Mouse (Mus musculus) lung, adult 2 months (tissue): ENCODE results near the gene Rbms3.

Experiments used
- CTCF ChIP-seq: fragments of 200-500 bp; IDR thresholded peaks from 2 replicates; pipeline ENCODE4 v1.5.1; 2011; ENCODE audit warnings: mild to moderate bottlenecking, low read length, control low read depth; ENCODE audit not compliant: insufficient read depth
- POLR2A ChIP-seq: fragments of 200-500 bp; IDR thresholded peaks from 2 replicates; pipeline ENCODE4 v1.6.1; 2011; ENCODE audit warnings: low read depth, mild to moderate bottlenecking, control low read depth, low read length, borderline replicate concordance; ENCODE audit errors: extremely low read depth

DNA sequence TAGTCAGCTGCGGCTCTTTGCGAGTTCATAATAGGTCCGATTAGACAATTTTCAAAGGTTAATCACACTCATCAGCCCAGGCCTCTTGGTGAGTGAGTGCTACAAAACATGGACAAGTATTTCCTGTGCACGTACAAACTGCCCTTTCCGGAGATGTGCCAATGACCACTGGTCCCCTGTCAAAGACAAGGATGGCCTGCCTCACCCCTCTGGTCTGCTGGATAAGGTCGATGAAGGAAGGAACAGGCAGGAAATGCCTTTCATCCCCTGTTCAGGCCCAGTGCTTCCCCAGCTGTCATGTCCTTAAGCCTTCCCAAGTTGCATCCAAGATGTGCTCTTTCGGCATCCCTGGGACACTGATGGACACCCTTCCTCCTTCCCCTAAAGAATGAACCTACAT is 1016.4 kb downstream of the Rbms3 start:
- TF ChIP-seq CTCF: no peak
- no peak for TF ChIP-seq POLR2A
